Mouse (Mus musculus): ENCODE data around the gene Cdh8.

Cdh8 gene

DNA sequence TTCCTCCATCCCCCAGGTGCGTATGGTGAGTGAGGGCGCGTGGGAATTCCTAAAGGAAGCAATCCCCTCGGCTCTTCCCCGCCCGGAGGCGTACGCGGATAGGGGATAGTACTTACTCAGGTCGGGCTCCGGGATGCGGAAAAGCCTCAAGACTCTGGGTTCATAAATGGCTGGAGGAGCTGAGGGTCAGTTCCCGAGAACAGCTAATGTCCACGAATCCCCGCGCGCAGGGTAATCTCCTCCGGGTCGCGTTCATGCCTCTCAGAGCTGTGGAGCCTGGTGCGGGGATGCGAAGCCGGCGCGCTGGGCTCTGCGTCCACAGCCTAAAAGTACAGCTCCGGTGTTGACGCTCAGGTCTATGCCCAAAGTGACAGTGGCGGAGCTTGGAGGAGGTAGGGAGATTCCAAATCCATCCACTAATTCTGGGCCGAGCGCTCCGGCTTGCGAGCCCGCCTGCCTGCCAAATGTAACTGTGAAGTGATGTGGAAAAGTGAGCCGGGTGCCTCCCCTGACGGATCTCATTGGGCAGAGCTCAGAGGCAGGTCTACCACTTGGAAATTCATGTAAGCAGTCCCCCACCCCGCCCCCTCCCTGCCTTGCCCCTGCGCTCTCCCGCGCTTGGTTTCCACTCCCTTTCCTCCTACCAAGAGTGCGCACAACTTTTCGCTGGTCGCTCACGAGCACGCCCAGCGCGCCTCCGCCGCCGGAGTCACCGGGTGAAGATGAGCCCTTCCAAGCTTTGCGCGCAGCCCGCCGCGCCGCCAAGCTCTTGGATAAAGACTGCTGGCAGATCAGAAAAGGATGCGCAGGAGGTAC lies at the start of gene Cdh8:
TSS of gene Cdh8 (minus strand) at position 506 of the 816 bp plus-strand sequence.
- peak; percentile 85 for DNase-seq

DNA sequence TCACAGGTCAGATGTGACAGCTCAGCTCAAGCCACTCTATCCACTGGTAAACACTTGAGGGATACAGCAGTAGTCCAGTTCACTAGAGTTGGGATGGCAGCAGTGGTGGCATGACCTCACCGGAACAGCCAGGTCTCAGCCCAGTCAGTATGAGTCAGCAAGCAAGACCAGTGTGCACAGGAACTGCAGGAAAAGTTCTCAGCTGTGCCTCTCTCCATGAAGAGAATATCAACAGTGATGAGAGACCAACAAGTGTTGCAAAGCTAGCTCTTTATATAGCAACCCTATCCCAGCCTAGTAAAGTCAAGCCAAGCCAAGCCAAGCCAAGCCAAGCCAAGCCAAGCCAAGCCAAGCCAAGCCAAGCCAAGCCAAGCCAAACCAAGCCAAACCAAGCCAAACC lies 30.2 kb upstream of the Cdh8 start:
- DNase-seq = no peak

DNA sequence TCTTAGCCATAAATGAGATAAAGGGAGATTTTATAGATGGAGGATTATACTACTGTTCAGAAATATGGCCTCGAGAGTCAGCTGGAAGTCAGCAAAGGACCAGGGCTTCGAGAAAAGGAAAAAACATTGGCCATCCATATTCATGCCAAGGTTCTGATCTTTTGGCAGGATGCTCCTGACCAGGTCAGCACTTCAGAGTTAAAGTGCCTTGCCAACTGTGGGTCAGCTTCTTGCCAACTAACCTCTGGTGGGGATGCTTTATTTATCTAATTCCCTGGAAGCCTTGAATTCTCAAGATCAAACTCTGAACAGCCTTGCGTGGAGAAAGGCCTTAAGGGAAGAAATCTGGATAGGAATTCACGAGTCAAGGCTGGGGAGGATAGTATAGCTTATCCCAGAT lies 9.6 kb upstream of the Cdh8 start:
- DNase-seq = no peak

DNA sequence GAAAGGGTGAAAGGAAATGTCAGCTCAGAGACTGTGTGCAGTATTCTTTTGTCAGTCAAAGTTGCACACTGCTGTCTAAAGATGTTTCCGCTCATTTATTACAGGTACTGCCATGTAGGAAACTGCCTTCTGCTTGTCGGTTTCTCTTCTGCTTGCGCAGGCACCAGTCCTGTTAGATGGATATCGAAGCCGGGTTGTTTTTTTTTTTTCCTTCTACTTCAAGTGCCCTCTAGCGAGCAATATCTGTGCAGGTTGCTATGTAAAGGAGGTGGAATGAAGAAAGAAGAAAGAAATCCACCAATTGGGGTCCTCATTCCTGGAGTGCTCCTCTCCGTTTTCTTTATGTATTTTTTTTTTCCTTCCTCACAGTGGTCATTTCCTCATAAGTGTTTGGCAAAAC lies 5.2 kb upstream of the Cdh8 start:
- DNase-seq = peak; percentile 32

DNA sequence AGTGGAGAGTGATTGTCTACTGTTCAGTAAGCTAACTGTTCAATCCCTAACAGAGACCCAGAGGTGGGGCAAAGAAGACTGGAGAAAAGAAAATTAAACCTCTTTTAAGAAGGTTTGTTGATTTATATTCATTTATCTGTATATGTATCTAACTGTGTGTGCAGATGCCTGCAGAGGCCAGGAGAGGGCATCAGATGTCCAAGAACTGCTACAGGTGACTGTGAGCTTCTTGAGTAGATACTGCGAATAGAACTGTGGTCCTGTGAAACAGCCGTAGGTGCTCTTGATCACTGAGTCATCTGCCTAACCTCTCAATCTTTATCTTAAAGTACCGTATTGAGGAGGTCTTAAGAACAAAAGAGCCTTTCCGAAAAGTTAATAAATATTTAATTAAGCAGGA lies 3.5 kb upstream of the Cdh8 start:
- no peak for DNase-seq

DNA sequence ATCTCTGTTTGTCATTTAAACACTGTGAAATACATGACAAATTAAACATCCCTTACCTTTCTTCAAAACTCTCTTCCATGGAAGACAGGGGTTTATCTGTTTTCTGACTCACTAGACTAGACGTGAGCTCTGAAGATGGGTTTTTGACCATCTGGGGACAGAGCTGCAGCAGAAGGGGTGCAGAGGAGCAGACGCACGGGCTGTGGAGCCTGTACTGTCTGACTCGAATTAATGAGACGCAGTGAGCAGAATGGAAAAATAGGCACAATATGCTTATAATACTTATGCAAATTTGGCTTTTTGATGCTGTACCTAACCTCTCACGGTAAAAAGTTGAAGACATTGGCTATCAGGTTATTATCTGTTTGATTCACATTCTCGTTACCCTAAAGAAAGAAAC lies 1.2 kb upstream of the Cdh8 start:
- no peak for DNase-seq

DNA sequence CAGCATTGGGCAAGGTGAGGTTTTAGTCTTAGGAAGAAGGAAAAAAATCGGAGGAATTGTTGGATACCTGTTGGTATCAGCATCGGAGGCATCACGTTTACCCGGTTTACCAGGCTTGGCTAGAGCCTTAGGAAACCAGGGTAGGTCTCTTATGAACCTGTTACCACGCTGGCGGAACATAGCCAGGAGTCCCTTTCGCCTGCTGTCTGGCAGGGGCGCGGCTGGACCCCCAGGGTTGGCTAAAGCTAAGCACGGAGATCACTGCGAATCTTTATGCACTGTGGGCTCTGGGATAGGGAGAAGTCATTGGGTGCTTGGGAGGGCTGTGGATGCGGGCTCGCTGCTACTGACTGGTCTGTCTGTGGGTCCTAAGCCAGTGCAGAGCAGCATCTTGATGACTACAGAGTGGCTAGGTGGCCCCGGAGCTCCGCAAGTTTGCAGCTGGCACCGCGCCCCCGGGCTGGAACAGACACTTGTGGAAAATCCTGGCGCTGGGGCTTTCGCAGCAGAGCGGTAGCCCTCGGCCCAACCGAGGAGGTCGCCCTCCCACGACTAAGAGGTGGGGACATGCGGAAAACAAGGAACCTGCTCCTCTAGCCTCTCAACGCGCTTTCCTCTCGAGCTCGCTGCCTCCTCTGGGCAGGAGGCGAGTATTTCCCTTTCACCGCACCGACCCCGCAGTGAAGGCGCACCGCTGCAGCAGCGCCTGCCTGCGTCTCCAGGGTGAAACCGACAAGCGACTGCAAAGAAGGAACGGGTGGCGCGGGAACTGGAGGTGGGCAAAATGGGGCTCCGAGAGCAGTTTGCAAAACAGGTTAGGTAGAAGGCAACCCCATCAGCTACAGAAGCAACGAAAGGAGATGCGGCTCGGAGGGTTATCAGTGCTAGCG lies 950 bp downstream of the Cdh8 start:
- DNase-seq = peak; percentile 71

DNA sequence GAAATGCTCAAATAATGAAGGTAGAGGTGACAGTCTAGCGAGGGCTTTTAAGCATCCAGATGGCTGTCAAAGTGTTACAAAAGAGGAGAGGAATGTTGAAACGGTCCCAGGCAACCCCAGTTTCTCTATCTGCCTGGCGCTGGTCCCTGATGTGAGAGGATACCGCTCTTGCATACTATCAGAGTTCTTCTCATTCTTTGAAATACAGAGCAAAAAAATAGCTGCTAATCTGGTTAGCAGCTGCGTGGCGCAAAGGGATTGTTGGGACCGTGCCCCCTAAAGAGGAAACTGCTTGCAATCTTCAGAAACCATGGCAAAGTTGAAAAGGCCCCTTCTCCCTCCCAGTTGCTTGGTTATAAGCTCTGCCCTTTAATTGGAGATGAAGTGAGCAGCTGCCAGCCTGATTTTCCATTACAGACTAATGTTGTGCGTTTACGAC lies 1.8 kb downstream of the Cdh8 start:
- peak; percentile 34 for DNase-seq

DNA sequence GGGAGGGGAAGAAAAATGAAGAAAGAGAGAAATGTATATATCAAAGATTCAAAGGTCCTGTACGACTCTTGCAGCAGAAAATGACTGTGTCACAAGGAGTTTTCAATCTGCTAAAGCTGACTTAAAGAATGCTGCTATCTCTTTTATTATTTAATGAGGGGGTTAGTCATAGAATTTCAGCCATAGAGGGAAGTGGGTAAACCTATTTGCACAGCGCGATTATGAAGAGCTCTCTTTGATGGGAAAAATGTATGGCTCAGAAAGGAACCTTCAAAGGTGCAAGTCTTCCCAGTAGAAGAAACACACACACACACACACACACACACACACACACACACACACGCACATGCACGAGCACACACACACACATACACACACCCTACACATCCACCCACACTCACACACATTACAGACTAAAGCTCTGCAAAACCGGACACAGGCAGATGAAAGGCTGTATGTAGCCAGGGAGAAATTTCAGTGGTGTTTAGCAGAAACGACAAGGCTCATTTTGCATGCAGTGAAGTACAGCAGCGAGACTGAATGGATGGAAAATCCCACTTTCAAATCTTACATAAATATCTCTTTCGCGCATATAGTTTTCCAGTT lies 2.3 kb downstream of the Cdh8 start:
- DNase-seq = no peak

DNA sequence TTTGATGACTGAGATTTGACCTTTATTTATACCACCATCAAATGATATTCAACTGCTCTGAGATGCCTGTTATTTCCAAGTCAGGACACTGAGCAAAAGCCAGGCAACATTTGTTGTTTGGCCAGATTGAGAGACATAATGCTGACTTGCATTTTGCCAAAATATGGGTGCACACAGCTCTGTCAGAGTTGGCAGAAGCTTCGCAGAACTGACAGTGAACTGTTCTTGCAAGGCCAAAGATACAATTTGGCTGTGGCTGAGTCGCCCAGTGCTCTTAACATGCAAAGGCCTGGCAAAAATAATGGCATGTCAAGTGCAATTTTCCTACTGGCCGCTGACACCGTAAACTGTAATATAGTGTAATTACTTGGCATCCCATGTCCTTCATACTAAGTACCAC lies 22.4 kb downstream of the Cdh8 start:
- DNase-seq = peak; percentile 52

DNA sequence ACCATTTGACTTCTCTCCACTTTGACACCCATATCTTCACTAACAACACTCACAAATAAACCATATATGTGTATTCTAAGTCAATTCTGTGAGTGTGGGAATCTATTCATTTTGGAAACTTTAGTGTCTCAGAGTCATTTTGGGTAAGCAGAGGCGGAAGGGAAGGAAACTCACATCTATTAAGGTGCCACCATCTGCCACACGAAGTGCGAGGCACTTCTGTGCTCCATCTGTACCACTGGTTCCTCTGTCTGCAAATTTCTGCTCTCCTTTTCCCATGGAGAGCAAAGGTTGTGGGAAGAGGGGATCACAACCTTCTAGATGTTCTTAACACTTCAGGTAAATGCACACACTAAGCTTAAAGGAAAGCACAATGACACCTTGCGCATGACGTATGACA lies 46.2 kb downstream of the Cdh8 start:
- no peak for DNase-seq

DNA sequence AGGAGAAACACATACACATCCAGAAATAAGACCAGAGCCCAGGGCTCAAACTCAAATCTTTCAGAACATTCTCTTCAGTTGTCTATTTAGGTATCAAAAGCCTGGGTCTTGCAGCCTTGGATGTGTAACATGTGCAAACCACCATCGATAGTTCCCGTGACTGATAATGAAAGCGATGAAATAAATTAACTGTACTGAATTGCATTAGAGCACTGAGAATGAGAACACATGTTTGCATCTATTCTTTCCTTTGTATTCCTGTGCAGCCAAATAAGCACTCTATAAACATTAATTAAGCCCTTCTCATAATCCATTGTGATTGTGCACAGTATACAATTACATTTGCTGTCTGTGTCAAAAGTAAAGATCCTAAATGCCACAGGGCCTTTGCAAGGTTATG lies 47.1 kb downstream of the Cdh8 start:
- no peak for DNase-seq

DNA sequence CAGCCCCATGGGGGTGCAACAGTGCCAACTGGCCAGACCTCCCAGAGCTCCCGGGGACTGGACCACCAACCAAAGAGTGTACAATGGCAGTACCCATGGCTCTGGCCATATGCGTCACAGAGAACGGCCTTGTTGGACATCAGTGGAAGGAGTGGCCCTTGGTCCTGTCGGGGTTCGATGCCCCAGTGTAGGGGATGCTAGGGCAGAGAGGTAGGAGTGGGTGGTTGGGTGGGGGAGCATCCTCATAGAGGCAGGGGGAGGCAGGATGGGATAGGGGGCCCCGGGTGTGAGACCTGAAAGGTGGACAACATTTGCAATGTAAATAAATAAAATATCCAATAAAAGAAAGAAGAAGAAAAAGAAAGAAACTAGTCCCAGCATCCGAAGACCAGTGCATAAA lies 47.8 kb downstream of the Cdh8 start:
- DNase-seq = no peak

DNA sequence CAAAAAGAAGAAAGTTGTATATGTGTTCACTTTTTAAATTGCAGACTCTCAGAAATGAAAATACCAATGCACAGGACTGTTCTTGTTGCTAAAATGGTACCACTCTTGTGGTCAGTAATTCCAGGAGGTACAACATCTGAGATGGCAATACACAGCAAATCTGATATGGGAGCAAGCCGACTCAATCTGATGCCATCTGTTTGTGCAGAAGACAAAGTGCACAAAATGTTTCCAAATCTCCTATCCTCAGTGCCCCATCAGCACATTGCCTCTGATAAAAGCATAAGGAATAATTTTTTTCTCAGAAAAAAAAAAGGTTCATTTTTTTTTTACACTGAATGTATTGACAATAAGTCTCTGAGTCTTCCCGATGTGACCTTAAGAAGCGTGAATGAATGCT lies 62.3 kb downstream of the Cdh8 start:
- peak; percentile 18 for DNase-seq

DNA sequence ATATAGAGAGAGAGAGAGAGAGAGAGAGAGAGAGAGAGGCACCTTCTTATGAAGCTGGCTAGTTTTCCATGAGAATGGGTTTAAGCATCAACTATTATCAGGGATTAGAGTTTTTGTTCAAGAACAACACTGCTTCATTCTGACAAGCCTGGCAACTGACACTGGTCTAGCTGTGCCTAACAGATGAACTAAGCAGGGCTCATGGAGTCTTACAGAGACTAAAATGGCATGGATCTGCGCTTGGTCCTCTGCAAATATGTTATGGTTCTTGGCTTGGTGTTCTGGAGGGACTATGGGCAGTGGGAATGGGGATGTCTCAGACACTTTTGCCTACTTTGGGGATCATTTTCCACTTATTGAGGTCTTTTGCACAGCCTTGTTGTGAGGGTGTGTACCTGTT lies 63.0 kb downstream of the Cdh8 start:
- DNase-seq = no peak

DNA sequence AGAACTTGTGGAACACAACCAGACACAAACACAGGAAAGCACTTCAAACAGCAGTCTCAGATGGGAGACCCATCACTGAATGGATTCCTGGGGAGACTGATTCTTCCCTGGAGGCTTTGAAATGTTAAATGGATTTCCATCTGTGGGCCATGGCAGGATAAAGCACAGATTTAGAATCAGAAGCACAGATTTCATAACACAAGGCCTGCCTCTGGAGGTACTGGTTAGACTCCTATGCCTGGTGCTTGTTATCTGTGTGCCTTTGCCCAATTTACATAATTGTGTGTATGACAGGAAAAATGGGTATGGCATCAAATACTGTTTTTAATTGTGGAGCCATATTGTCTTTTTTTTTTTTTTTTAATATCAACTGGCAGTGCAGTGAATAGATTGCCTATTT lies 66.8 kb downstream of the Cdh8 start:
- no peak for DNase-seq

DNA sequence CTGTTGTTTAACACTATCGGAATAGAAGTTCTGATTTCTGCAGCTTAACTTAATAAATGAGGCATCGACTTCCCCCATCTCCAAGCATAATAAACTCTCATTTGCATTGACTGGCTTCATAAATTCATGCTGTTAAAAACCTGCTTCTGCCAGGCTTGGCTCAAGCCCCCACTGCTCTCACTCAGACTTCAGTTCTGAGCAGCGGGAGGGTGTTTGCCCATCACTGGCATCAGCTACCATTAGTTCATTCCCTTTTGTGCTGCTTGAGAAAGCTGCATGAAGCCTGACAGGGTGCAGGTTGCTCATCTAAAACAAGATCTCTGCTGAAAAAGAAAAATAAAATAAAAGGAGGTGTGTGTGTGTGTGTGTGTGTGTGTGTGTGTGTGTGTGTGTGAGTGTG lies 67.7 kb downstream of the Cdh8 start:
- peak; percentile 33 for DNase-seq

DNA sequence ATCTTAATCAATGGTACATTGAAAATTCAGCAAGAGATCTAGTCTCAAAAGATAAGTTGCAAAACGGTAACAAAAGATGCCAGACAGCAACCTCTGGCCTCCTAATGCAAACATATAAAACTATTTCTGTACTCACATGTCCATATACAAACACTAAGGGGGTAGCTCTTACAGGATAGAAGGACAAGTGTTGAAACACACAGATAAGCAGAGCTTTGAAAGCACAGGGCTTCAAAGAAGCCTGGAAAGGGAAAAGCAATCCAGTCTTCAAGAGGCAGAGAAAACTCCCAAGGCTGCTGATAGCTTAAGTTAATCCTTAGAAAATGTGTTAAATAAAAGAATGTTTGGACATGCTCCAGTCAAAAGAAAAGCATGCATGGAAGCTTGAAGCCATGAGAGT lies 77.0 kb downstream of the Cdh8 start:
- DNase-seq = no peak

DNA sequence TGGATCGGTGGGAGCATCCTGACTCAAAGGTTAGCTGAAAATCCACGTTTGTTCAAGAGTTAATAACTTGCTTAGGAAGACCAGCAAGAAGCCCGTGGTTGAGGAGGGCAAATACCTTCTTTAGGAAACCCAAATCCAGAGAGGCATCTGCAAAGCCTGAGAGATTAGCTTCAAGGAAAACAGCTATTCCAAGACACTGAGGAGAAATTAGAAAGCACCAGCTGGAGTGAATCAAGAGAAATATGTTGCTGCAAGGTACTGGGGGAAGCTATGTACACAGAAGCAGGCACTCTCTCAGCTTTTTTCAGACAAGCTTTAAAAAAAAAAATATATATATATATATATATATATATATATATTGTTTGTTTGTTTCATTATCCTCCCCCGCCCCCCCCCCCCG lies 88.7 kb downstream of the Cdh8 start:
- DNase-seq = no peak

DNA sequence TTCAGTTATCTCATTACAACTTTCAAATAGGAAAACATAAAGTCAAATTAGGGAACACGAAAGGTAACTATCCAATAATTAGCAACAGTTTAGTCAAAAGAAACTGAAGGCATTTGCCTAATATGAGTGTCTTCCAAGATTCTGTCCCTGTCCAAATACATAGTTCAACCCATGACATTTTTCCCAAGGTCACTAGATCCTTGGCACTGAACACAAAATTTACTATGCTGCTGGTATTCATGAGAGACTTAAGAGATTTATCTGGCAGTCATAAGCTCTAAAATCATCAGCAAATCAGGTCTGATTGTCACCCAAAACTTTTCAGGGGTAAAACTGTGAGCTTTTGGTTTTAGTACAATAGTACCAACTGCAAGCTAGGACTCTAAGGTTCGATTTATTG lies 101.7 kb downstream of the Cdh8 start:
- DNase-seq = no peak

DNA sequence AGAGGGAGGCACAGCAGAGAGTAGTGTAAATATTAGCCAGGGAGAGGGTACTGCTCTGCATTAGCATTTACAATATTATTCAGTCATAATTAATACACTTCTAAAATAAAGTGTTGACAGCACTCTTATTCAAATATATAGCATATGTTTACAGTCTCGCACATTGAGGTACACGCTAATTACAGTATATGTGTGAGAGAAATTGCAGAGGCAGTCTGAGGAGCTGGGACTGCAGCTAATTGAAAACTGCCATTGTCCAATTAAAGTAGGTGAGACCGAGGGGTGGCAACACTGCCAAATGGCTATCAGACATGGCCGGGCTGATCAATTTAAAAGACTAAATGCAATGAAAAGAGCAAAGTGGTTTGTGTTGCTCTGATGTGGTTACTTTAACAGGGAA lies 112.1 kb downstream of the Cdh8 start:
- no peak for DNase-seq

DNA sequence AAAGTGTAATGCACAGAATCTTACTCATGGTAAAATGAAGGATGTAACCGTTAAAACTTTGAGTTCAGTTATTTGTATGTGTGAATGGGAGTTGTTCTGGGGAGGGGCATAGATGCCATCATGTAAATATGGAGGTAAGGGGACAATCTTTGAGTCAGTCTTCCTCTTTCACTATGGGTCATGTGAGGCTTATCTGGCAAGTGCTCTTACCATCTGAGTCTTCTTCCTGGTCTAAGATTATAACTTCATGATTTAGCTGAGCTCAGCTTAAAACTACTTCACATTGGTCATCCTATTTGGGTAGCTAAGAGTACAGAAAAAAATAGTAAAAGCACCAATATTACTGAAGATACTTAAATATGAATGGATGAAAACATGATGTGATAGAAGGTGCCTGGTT lies 126.1 kb downstream of the Cdh8 start:
- DNase-seq = no peak

DNA sequence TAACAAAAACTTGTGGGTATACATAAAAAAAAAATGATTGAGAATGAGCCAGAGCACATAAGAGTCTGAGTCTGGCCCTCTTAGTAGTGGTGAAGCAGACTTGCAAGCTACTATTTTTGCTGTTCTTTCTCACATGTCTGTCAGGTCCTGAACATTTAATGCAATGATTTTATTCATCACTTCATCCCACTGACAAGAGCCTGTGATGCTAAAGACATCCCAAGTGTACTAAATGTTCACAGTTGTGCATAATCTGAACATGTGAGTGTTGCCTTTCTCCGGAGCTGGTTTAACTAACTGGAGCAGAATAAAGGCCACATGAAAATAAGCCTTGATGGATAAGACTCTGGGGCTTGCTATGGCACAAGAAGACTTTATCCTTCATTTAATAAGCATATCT lies 131.2 kb downstream of the Cdh8 start:
- DNase-seq = no peak

DNA sequence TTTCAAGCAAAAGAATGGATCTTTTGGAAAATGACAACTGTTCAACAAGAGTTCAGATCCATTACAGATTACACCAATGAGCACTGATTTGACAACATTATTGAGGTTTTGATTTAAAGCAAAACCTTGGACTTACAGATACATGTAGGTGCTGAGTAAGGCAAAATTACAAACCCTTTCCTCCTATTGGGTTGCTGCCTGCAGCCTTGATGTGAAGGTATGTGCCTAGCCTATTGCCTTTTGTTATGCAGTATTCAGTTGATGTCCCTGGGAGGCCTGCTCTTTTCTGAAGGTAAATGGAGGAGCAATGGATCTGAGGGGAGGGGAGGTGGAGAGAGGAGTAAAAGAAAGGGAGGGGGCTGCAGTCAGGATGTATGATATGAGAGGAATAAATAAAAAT lies 135.9 kb downstream of the Cdh8 start:
- no peak for DNase-seq
